Mouse (Mus musculus) midbrain, postnatal 0 days (tissue): ENCODE measurements around the gene C8g. TPM values are rescaled to one million over a fixed set of nuclear protein-coding genes. Genes with fewer than 3 reads are reported as not detected.

Experiments used
- ATAC-seq: fragments of 200-750 bp; cut with Nextera tagmentation; 2 replicates; pipeline ENCODE4 v1.8.0; 2017; ENCODE audit warnings: moderate number of reproducible peaks, mild to moderate bottlenecking, moderate TSS enrichment, moderate library complexity; ENCODE audit not compliant: low FRiP score
- DNase-seq: peaks from one replicate; pipeline ENCODE4 v3.0.0-alpha.2; 2015; ENCODE audit warnings: low spot score
- H3K27ac ChIP-seq: fragments of 300-500 bp; sonication (generic); 2 replicates; pipeline ENCODE4 v1.5.1; 2014; ENCODE audit warnings: low read depth, mild to moderate bottlenecking, low read length, mixed read lengths
- H3K27me3 ChIP-seq: fragments of 300-500 bp; sonication (generic); 2 replicates; pipeline ENCODE4 v1.6.1; 2014; ENCODE audit warnings: low read length, control low read depth, mixed read lengths; ENCODE audit not compliant: insufficient read depth
- H3K36me3 ChIP-seq: fragments of 300-500 bp; sonication (generic); 2 replicates; pipeline ENCODE4 v1.6.1; 2014; ENCODE audit warnings: low read length, control low read depth, mixed read lengths; ENCODE audit not compliant: insufficient read depth
- H3K4me1 ChIP-seq: fragments of 300-500 bp; sonication (generic); 2 replicates; pipeline ENCODE4 v1.6.1; 2014; ENCODE audit warnings: mild to moderate bottlenecking, control low read depth, antibody characterized with exemption, low read length, mixed read lengths; ENCODE audit not compliant: insufficient read depth
- H3K4me2 ChIP-seq: fragments of 300-500 bp; sonication (generic); 2 replicates; pipeline ENCODE4 v1.6.1; 2014; ENCODE audit warnings: low read depth, mild to moderate bottlenecking, low read length, mixed read lengths; ENCODE audit not compliant: poor library complexity, severe bottlenecking
- H3K4me3 ChIP-seq: fragments of 300-500 bp; sonication (generic); 2 replicates; pipeline ENCODE4 v1.5.1; 2014; ENCODE audit warnings: low read depth, mild to moderate bottlenecking, low read length, moderate library complexity
- H3K9ac ChIP-seq: fragments of 300-500 bp; sonication (generic); replicated peaks from 2 replicates; pipeline ENCODE4 v1.6.1; 2014; ENCODE audit warnings: mild to moderate bottlenecking, low read length, moderate library complexity, mixed read lengths; ENCODE audit not compliant: poor library complexity, severe bottlenecking
- H3K9me3 ChIP-seq: fragments of 300-500 bp; sonication (generic); 2 replicates; pipeline ENCODE4 v1.6.1; 2016; ENCODE audit warnings: low read length, control low read depth
- CTCF ChIP-seq: IDR thresholded peaks from 2 replicates; pipeline ENCODE4 v1.5.1; 2016; ENCODE audit warnings: antibody characterized with exemption, mild to moderate bottlenecking
- WGBS: fragments of 180-500 bp; shearing (Covaris S2); extraction: QIAGEN DNeasy Blood & Tissue Kit; methylation state at CpG from one replicate; pipeline ENCODE4 v1.1.7; 2014; 5-methylcytosine and 5-hydroxymethylcytosine counted together
- polyA plus RNA-seq: library from polyadenylated mRNA; unstranded; fragments of >200 nt; fragmentation: Nextera tagmentation; extraction: Ambion mirVana; gene quantifications from 2 replicates; pipeline ENCODE4 v1.2.1, GENCODE M21; 2015
- total RNA-seq: library from RNA; depleted of rRNA; stranded (reverse); fragments of >200 nt; gene quantifications from 2 replicates; pipeline ENCODE4 v1.2.3, GENCODE M21; 2014

The C8g gene
- total and polyA plus RNA-seq, 2 experiments from 2014 or later: 4.4 to 6.8 TPM

DNA sequence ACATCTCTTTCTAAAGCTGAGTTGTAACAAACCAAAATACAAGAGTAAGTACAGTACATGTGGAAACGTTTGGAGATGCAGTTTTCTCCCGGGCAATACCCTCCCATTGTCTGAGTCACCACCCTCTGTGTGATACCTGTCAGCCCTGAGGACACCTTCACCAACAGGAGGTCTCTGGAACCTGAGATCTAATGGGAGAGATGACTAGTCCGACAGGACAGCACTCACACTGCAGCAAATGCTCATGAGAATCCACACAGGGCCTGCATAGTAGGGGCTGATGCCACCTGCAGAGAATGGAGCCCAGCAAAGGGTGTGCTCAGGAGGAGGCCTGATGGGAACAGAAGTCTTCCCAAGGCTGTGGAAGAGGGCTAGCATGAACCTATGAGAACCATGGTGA, 40.1 kb downstream of the C8g start:
- WGBS: 21% methylated on average over 3 of the region's 3 CpGs
- Histone ChIP-seq H3K4me2 (peak overlapping the region; percentile 95), H3K4me3 (peak overlapping the region; percentile 58), H3K27ac (peak overlapping the region; percentile 86), H3K36me3 (peaks cover 17% of the 10 kb centered on the region), H3K27me3 (no peaks in the 10 kb centered on the region), H3K9ac (peak overlapping the region; percentile 86), H3K4me1 (peaks cover 15% of the 10 kb centered on the region), H3K9me3 (no peaks in the 10 kb centered on the region)
- no peak; the same call in 1 of the 2 replicates for ATAC-seq
- no peak for DNase-seq
- TF ChIP-seq CTCF: no peak

DNA sequence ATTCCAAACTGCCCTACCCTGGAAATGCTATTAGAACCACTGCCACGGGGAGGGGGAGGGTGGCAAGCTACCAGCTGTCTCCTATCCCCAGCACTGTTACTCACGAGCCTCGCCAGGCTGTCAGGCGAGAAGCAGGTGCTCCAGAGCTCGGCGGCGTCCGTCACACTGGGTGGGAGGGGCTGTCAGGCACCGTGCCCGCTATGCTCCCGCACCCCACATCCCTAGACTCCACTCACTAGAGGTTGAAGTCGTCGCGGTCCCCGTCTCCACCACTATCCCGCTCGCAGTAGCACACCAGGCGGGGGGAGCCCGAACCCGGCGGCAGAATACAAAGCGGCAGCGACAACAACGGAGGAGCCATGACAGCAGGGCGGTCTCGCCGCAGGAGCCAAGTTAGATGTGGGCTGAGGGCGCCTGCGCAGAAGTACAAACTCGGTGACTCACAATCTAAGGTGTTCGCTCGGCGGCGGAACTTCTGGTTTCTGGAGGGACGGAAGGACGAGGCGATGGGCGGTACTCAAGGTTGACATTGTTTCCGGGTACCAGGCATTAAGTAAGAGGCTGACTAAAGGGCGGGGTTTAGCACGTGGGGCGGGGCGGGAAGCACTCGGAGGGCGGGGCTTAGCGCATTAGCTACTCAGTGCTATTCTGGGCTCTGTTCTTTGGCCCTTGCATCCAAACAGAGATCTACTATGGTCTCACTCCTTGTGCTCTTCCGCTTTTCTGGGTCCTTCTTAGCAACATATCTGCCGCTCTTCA, 40.8 kb downstream of the C8g start, which contains the start of gene Paxx:
Gene Paxx (minus strand): TSS at position 544 of the 759 bp plus-strand sequence.
- Histone ChIP-seq H3K27ac (peak within 1 kb of the TSS; percentile 86), H3K9ac (peak within 1 kb of the TSS; percentile 86), H3K9me3 (no peaks in the 10 kb centered on the region), H3K4me2 (peak within 1 kb of the TSS; percentile 95), H3K36me3 (peaks cover 17% of the 10 kb centered on the region), H3K27me3 (no peaks in the 10 kb centered on the region), H3K4me3 (peak within 1 kb of the TSS; percentile 58), H3K4me1 (peaks cover 15% of the 10 kb centered on the region)
- peak; percentile 87 for ATAC-seq
- DNase-seq: peak; percentile 97
- no peak; the same call in 1 of the 2 replicates for TF ChIP-seq CTCF
- WGBS: under 1% methylated on average over 48 of the region's 48 CpGs

DNA sequence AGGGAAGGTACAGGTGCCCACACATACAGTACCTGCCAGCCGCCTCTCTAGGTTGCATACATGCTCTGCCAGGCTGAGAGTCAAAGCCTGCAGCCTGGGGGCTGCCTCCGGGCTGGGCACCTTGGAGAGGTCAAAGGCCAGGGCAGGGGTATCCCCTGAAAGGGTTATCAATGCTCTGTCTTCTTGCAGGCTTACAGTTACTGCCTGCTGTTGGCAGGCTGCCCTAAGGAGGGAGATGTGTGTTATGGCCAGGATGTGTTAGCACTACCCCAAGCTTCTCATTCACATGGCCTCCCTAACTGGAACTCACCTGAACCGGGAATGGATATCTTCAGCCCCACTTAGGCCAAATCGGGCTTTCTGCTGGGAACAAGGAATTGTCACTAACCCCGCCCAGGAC, 41.4 kb downstream of the C8g start:
- no peaks in the 10 kb centered on the region for H3K9me3 ChIP-seq

DNA sequence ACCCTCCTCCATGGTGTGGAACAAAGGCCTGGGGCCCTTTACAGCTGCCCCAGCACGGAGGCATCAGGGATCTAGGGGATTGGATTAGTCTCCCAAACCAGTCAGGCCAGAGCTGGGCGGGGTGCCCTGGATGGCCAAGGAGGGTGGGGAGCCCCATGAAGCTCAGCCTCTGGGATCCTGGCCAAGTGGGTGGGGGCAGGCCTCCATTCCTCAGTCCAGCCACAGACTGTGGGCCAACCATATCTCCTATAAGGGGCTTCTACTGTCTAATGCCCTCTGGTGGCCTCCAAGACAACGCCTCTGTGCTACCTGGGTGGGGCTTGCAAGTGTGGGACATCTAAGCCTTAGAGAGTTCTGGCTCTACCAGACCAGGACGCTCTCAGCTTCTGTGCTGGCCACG, 42.6 kb downstream of the C8g start:
- Histone ChIP-seq H3K4me1 (peaks cover 15% of the 10 kb centered on the region), H3K4me3 (no peak overlapping the region), H3K27me3 (no peaks in the 10 kb centered on the region), H3K27ac (no peak overlapping the region), H3K4me2 (no peak overlapping the region), H3K9ac (no peak overlapping the region), H3K36me3 (peaks cover 17% of the 10 kb centered on the region), H3K9me3 (no peaks in the 10 kb centered on the region)
- 83% methylated on average over 5 of the region's 5 CpGs for WGBS
- DNase-seq (peak; percentile 12), ATAC-seq (no peak)
- no peak for TF ChIP-seq CTCF

More for the DNA sequence above, 41.4 kb downstream of the C8g start:
- Histone ChIP-seq H3K4me2 (peak overlapping the region; percentile 95), H3K36me3 (peaks cover 17% of the 10 kb centered on the region), H3K27ac (peak overlapping the region; percentile 86), H3K9ac (peak overlapping the region; percentile 86), H3K27me3 (no peaks in the 10 kb centered on the region), H3K4me1 (peaks cover 15% of the 10 kb centered on the region), H3K4me3 (peak overlapping the region; percentile 58)
- no peak for TF ChIP-seq CTCF
- DNase-seq (no peak), ATAC-seq (peak; percentile 15; the same call in 1 of the 2 replicates)
- WGBS: 32% methylated on average over 5 of the region's 5 CpGs

DNA sequence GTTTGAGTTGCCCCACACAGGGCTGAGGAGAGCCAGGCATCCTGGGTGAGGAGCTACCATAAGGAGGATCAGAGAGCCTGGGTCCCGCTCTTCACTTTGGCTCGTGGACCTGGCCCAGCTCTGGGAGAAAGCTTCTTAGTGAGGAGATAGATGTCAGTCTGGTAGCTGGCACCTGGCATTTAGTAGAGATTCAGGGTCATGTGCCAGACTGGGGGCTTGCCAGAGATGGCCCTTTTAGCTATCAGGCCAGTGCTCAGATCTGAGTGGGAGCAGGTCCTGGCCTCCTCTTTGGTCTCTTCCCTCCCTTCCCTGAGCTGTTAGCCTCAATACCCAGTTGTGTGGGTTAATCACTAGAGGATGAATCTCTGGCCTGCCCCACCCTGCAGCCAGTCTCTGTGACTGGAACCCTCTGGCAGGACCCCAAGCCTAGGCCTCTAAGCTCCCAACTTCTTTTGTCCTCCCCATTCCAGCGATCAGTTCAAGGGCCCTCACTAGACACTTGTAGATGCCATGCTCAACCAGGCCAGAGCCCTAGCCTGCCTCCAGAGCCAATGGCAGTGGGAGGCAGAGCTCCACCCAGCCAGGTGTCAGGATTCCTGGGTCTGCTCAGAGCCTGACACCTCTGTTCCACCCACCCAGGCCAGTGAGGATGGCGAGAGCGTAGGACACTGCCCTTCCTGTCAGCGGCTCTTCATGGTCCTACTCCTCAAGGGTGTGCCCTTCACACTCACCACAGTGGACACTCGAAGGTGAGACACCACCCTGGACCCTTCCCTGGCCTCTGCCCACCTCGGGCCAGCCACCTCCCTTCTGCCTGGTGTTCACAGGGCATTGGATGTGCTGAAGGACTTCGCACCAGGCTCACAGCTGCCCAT, 44.3 kb downstream of the C8g start:
- H3K9ac ChIP-seq: no peak overlapping the region
- ATAC-seq (no peak), DNase-seq (no peak)
- H3K27me3 ChIP-seq: no peaks in the 10 kb centered on the region
- H3K27ac ChIP-seq: no peak overlapping the region
- H3K36me3 ChIP-seq: peaks cover 17% of the 10 kb centered on the region
- peaks cover 15% of the 10 kb centered on the region for H3K4me1 ChIP-seq
- 87% methylated on average over 9 of the region's 9 CpGs for WGBS
- TF ChIP-seq CTCF: no peak
- no peak overlapping the region for H3K4me2 ChIP-seq
- H3K9me3 ChIP-seq: no peaks in the 10 kb centered on the region
- H3K4me3 ChIP-seq: no peak overlapping the region
